Mouse (Mus musculus) urinary bladder, postnatal 10 days (tissue): ENCODE measurements around the gene Acaa1b.

Experiments
- DNase-seq: peaks from one replicate; pipeline ENCODE4 v3.0.0; 2022; ENCODE audit warnings: low spot score

Acaa1b gene

GRCm38 (mm10) chr9:119156278-119157201 lies at the start of gene Acaa1b:
TSS of gene Acaa1b (minus strand) at chr9:119157093.
- peak; percentile 36 for DNase-seq

DNA sequence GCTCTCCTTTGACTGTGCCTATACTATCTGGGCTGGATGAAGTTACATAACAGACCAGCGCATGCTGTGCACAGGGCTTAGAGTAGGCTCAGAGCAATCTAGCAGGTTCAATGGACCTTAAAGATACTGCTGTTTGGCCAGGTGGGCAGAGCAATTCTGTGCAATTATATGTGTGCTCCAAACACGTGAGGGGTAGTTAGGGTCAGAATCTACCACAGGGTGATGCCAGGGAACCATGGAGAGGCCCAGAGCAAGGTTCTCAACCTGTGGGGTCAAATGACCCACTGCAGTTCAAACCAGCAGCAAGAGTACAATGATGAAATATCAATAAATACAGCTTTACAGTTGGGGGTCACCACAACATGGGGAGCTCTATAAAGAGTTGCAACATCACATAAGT lies 49.8 kb upstream of the Acaa1b start:
- no peak for DNase-seq

- no peak for DNase-seq
These were observed 48.9 kb upstream of the Acaa1b start for GRCm38 (mm10) chr9:119205756-119206155.

DNA sequence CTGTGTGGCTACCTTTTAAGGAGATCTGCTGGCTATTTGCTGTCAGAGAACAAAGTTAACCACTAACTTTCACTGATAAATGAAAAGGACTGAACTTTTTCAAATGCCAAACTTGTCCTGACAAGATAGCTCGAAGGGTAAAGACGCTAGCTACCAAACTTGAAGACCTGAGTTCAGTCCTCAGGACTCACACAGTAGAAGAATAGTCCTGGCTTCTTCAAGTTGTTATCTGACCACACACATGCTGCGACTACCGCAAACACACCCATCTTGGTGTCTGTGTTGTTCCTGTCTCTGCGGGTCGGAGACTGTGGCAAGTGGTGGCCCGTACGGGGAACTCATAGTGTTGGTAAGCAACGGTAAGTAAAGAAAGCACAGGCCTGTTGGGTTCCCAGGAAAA lies 46.7 kb upstream of the Acaa1b start:
- DNase-seq = no peak

GRCm38 (mm10) chr9:119201653-119202052 lies 44.8 kb upstream of the Acaa1b start:
- no peak for DNase-seq

GRCm38 (mm10) chr9:119199151-119199861 lies 42.4 kb upstream of the Acaa1b start:
- DNase-seq = no peak

GRCm38 (mm10) chr9:119192202-119192990 lies 35.5 kb upstream of the Acaa1b start:
- DNase-seq = no peak

GRCm38 (mm10) chr9:119181241-119181728 lies 24.4 kb upstream of the Acaa1b start:
- DNase-seq = no peak

DNA sequence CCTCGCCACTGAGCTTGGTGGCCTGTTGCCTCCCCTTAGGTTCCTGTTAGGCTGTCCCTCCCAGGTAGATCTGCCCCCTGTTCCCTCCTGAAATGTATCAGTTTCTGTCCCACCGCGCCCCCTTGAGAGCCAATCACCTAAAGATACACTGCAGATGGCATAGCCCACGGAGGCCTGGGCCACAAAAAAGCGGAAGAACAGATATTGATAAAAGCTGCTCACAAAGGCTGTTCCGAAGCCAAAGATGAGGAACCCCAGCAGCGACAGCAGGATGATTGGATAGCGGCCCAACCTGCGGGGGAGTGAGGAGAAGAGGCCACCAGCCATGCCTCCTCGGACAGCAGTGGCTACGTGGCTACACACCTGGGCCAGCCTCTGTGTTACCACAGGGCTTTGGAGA lies 22.4 kb upstream of the Acaa1b start:
- DNase-seq = no peak

DNA sequence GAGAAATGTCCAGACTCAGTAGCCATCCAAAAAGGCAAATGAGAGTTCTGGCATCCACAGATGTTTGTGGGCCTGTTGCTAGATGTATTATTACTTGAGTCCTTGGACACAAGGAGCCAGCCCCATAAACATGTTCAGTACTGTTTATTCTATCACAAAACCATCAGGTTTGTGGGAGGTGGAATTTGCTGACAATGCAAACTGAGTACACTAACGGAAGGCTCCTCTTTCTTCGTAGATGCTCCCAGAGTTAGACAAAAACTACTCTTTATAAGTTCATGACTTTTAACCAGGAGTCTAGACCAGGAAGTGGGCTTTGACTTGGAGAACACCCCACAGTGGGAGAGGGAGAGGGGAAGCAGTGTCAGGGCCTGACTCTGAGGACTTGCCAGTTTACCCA lies 10.7 kb upstream of the Acaa1b start:
- no peak for DNase-seq

- DNase-seq = no peak
These were observed 8.7 kb upstream of the Acaa1b start for GRCm38 (mm10) chr9:119165548-119165947.

DNA sequence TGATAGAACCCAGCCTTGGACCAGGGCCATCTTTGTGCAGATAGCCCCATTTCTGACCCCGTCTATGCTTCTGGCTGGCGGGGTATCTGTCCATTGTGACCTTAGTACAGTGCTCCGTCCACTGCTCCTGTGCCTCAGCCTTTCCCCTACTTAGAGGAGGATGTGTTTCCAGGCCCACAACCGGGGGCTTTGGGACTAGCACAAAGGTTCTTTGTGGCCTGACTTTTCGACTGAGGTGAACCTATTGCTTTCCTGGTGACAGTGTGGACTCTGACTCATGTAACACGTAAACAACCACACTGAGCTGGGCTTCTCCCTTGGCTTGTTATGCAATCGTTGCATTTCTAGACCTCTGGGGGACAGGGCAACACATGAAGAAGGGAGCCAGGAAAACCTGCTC lies 7.8 kb upstream of the Acaa1b start:
- DNase-seq = no peak

- no peak for DNase-seq
These were observed 3.8 kb upstream of the Acaa1b start for GRCm38 (mm10) chr9:119160689-119161088.

DNA sequence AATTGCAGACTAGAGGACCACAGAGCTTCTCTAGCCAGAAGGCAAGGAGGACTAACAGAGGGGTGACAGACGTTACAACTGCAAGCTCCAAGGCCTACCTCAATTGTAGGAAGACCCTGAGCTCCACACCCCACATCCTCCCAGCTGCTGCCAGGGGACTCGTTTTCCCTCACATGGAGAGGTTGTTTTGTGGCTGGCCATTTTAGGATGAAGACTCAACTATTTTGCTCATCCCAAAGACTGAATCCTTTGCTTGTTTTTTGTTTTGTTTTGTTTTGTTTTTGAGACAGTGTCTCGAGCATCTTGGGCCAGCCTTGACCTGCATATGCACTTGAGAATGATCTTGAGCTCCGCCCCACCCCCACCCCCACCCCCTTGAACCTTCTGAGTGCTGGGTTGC lies 2.0 kb upstream of the Acaa1b start, which contains the start of gene Gm47289:
Gene Gm47289 (plus strand): TSS at position 301 of the 400 bp plus-strand sequence.
- DNase-seq = no peak

DNA sequence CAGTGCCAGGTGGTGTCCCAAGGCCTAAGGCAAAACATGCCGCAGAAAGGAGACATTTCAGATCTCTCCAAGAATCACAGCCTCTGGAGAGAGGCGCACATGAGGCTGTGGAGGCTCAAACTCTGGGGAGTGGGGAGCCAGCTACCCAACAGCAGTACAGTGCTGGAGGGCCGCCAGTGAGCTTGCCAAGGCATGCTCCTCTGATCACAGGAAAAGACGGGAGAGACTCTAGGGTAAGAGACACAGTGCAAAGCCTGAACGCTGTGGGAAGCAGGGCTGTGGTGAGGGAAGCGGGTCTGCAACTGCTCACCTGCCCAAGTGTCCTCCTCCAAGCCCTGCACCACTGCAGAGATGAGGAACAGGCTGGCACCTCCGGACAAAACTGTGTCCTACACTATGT lies 1.1 kb downstream of the Acaa1b start:
- no peak for DNase-seq

DNA sequence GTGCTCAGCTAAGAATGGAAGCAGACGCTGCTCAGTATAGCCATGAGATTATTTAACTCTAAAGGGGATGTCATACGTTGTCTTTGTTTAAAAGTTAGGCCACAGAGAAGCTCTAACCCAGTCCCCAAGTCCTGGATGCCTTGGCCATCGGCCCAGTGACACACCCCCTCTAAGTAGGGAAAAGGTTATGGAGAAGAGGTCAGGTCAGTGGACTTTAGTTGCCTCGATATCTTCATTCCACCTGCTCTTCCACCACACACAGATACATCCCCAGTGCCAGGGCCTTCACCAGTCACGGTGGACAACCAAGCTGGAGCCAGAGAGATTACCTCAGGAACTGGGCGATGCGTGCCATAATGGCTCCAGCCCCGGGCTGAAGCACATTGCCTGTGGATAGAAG lies 1.5 kb downstream of the Acaa1b start:
- DNase-seq = no peak

DNA sequence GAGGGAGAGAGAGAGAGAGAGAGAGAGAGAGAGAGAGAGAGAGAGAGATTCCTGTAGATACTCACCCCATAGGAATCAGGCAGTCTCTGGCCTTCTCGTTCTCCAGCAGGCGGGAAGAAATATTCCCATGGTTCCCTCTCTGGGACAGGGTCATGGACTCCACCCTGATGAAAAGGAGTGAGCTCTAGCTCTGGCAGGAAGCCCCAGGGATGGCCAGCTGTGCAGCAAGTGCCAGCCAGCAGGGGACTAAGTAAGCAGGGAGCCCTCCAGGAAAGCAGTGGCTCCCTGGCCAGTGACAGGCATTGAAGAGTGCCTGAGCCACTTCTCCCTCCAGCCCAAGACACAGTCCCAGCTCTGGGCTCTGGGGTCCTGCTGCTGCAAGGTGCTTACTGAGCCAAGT lies 5.1 kb downstream of the Acaa1b start:
- no peak for DNase-seq

- DNase-seq = no peak
These were observed 7.3 kb downstream of the Acaa1b start for GRCm38 (mm10) chr9:119149601-119150000.

DNA sequence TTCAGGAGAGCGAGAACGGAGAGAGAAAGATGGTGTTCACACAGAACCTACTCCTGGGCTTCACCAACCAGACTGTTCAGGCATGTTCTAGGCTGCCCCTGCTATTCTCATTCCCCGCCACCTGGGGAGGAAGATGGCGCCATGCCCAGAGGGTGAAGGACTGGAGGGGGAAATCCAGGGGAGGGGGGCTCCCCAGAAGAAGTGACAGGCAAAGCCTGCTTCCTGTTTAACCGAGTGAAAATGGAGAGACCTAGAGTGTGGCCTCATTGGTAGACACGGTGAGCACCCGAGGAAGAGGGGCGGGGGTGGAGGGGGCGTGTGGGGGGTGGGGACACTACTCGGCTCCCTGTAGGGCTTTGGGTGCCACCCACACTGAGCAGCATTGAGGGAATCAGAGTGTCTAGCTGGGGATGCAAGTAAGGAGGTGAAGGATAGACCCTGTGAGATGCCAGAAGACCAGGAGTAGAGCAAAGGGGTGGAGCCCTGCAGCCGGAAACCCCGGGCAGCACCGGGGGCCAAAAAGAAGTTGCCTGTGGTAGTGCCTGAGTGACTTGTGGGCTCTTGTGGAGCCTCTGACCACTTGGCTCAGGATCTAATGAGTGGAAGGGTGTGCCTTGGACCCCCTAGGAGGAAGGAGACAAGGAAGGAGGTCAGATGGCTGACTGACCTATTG lies 10.7 kb downstream of the Acaa1b start:
- no peak for DNase-seq

- DNase-seq = no peak
These were observed 11.3 kb downstream of the Acaa1b start for GRCm38 (mm10) chr9:119145638-119146037.

DNA sequence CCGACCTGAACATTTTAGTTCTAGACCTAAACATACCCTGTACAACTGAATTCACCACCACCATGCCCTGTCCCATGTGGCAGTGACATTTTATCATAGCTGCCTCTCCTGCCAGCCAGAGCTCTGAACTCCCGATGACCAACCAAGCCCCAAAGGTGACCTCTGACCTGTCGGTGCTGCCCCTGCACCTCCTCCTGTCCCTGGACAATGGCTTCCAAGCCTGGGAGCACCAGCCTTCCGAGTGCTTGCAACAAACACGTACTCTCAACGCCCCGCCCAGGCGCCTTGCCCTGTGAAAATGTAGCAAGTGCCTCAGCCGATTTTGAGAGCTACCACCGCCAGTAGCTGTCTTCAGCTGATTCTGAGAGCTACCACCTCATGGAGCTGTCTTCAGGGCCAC lies 11.8 kb downstream of the Acaa1b start:
- DNase-seq = no peak

- no peak for DNase-seq
These were observed 12.2 kb downstream of the Acaa1b start for GRCm38 (mm10) chr9:119144696-119145095.
